Mouse (Mus musculus): ENCODE measurements around the gene Ints5. TPM values are rescaled to one million over a fixed set of nuclear protein-coding genes. Genes with fewer than 3 reads are reported as not detected.

The Ints5 gene
- polyA plus RNA-seq, 1 experiment: 3.1 TPM

DNA sequence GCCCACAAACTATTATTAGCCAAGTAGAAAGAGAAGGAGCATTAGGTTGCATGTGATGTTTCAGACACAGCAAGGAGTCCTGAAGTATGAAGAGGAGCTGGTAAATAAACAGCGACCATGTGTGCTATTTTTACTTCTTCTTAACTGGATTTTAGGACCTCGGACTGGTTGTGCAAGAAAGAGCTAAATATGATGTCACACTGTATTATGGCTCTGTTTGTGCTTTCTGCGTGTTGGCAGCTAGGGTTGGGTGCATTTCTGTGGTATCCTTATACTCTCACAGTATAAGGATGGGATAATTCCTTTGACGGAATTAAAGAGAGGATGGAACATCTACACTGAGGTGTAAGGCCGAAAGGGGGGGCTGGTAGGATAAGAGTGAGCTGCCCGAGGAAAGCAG lies 52.4 kb downstream of the Ints5 start:
- Histone ChIP-seq H3K36me3 (ENCODE audit: control insufficient read depth) (peaks cover 78% of the 10 kb centered on the region), H3K4me3 (replicated peaks) (peak overlapping the region; percentile 100), H3K4me1 (ENCODE audit: control insufficient read depth) (peaks cover 75% of the 10 kb centered on the region), H3K9me3 (ENCODE audit: control insufficient read depth, low read length) (no peaks in the 10 kb centered on the region), H3K27me3 (ENCODE audit: control insufficient read depth) (no peaks in the 10 kb centered on the region)
- no peak for TF ChIP-seq GATA1 (IDR thresholded peaks at IDR 0.05; ENCODE audit: low read length)
- no peak for TF ChIP-seq TAL1 (IDR thresholded peaks at IDR 0.05; ENCODE audit: low read length)

DNA sequence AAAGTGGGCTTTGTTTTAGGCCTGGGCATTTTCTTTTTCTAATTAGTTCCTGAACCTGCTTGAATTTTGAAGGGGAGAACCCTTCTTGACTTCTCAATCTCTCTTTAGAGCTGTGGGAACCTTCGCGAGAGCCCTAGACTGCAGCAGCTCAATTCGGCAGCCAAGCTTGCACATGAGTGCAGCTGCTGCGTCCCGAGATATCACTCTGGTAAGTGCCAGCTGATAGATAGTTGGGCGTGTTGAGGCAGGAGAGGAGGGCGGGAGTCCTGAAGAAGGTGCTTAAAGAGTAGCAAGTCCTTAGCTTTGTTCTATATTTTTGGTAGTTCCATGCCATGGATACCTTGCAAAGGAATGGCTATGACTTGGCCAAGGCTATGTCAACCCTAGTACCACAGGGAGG lies 54.1 kb downstream of the Ints5 start:
- no peaks in the 10 kb centered on the region for H3K27me3 ChIP-seq (ENCODE audit: control insufficient read depth)
- H3K36me3 ChIP-seq (ENCODE audit: control insufficient read depth): peaks cover 88% of the 10 kb centered on the region
- peak overlapping the region; percentile 2 for H3K4me3 ChIP-seq (replicated peaks)
- peaks cover 69% of the 10 kb centered on the region for H3K4me1 ChIP-seq (ENCODE audit: control insufficient read depth)
- TF ChIP-seq GATA1 (IDR thresholded peaks at IDR 0.05; ENCODE audit: low read length) (no peak; the same call in 1 of the 2 replicates), TAL1 (IDR thresholded peaks at IDR 0.05; ENCODE audit: low read length) (no peak)
- H3K9me3 ChIP-seq (ENCODE audit: control insufficient read depth, low read length): no peaks in the 10 kb centered on the region

Other genes with a start within 250 kb of the Ints5 start
- 0.01 TPM in 1 of 2 replicates, not detected in the other for gene Chrm1, start 229.2 kb upstream of the Ints5 start, polyA plus RNA-seq (2012)
- gene Slc3a2, start 169.6 kb upstream of the Ints5 start, polyA plus RNA-seq (2012): 33.5 and 37.4 TPM in 2 replicates
- gene Wdr74, start 157.2 kb upstream of the Ints5 start, polyA plus RNA-seq (2012): 1.7 and 2.5 TPM in 2 replicates
- gene 1700092M07Rik, start 152.3 kb upstream of the Ints5 start, polyA plus RNA-seq (2012): not detected in 2 replicates
- gene Stx5a, start 151.6 kb upstream of the Ints5 start, polyA plus RNA-seq (2012): 3.3 and 3.6 TPM in 2 replicates
- 2.9 and 3.0 TPM in 2 replicates for gene Nxf1, start 135.9 kb upstream of the Ints5 start, polyA plus RNA-seq (2012)
- gene Tmem223, start 122.0 kb upstream of the Ints5 start, polyA plus RNA-seq (2012): 4.9 and 5.0 TPM in 2 replicates
- 10.3 and 14.4 TPM in 2 replicates for gene Tmem179b, start 118.5 kb upstream of the Ints5 start, polyA plus RNA-seq (2012)
- gene Taf6l, start 106.6 kb upstream of the Ints5 start, polyA plus RNA-seq (2012): 4.1 and 4.7 TPM in 2 replicates
- gene Polr2g, start 94.4 kb upstream of the Ints5 start, polyA plus RNA-seq (2012): 0.36 and 0.84 TPM in 2 replicates
- gene Zbtb3, start 90.5 kb upstream of the Ints5 start, polyA plus RNA-seq (2012): 0.06 and 0.07 TPM in 2 replicates
- gene Ttc9c, start 73.7 kb upstream of the Ints5 start, polyA plus RNA-seq (2012): 0.24 TPM in 2 replicates
- gene Hnrnpul2, start 73.0 kb upstream of the Ints5 start, polyA plus RNA-seq (2012): 8.6 and 10.2 TPM in 2 replicates
- 0.10 TPM in 1 of 2 replicates, not detected in the other for gene AC129217.1, start 63.2 kb upstream of the Ints5 start, polyA plus RNA-seq (2012)
- 4.6 and 6.4 TPM in 2 replicates for gene Bscl2, start 55.5 kb upstream of the Ints5 start, polyA plus RNA-seq (2012)
- not detected in 2 replicates for gene Gng3, start 53.8 kb upstream of the Ints5 start, polyA plus RNA-seq (2012)
- gene Lrrn4cl, start 42.2 kb upstream of the Ints5 start, polyA plus RNA-seq (2012): not detected in 2 replicates
- gene Ubxn1, start 21.5 kb upstream of the Ints5 start, polyA plus RNA-seq (2012): 19.4 and 19.7 TPM in 2 replicates
- gene Uqcc3, start 12.1 kb upstream of the Ints5 start, polyA plus RNA-seq (2012): 3.7 and 3.8 TPM in 2 replicates
- 0.01 and 0.03 TPM in 2 replicates for gene Lbhd1, start 9.3 kb upstream of the Ints5 start, polyA plus RNA-seq (2012)
- gene Gm49403, start 9.1 kb upstream of the Ints5 start, polyA plus RNA-seq (2012): not detected in 2 replicates
- gene 1810009A15Rik, start 4.2 kb upstream of the Ints5 start, polyA plus RNA-seq (2012): 6.6 and 7.7 TPM in 2 replicates
- gene Gm49416, start 4.1 kb upstream of the Ints5 start, polyA plus RNA-seq (2012): not detected in 2 replicates
- 1.9 and 2.5 TPM in 2 replicates for gene Ganab, start 5.1 kb downstream of the Ints5 start, polyA plus RNA-seq (2012)
- gene B3gat3, start 27.4 kb downstream of the Ints5 start, polyA plus RNA-seq (2012): 15.8 and 16.4 TPM in 2 replicates
- gene Rom1, start 36.4 kb downstream of the Ints5 start, polyA plus RNA-seq (2012): 0.42 and 0.57 TPM in 2 replicates
- gene Eml3, start 36.5 kb downstream of the Ints5 start, polyA plus RNA-seq (2012): 1.3 and 1.4 TPM in 2 replicates
- 2.2 and 3.4 TPM in 2 replicates for gene Mta2, start 48.9 kb downstream of the Ints5 start, polyA plus RNA-seq (2012)
- gene Tut1, start 60.8 kb downstream of the Ints5 start, polyA plus RNA-seq (2012): 1.6 TPM in 2 replicates
- gene Eef1g, start 74.0 kb downstream of the Ints5 start, polyA plus RNA-seq (2012): 5.4 and 8.2 TPM in 2 replicates
- gene Ahnak, start 96.3 kb downstream of the Ints5 start, polyA plus RNA-seq (2012): 0.01 and 0.05 TPM in 2 replicates
- not detected in 2 replicates for gene Scgb1a1, start 195.0 kb downstream of the Ints5 start, polyA plus RNA-seq (2012)
- 2.1 and 3.6 TPM in 2 replicates for gene Asrgl1, start 242.6 kb downstream of the Ints5 start, polyA plus RNA-seq (2012)

Data from erythroblast, embryonic 14.5 days (primary cell).